Mouse (Mus musculus): ENCODE data around the gene Gm44502. TPM values are rescaled to one million over a fixed set of nuclear protein-coding genes. Genes with fewer than 3 reads are reported as not detected.

Gm44502 gene
- polyA plus RNA-seq, 1 experiment from 2014 or later: 0.35 TPM

DNA sequence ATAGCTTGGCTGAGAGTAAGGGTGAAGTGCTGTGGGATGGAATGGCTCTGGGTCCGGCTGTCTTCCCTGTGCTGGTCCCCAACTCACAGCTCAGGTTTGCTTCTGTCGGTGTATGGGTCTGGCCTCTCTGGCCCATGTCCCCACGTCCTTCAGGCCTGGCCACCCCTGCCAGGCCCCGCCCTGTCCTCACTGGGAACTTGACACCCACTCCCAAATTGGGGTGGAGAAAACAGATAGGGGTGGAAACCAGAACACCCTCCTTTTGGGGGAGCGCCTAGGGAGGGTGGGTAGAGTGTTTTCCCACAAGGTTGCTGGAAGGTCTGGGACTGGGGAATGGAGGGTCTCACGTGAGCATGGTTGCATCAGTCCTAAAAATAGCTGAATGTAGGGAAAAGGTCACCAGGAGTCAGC is 3.8 kb downstream of the Gm44502 start, which contains the start of gene Cpt1b:
Gene Cpt1b (minus strand): TSS at position 153 of the 411 bp plus-strand sequence.
- Histone ChIP-seq H3K4me1 (ENCODE audit: control insufficient read depth, insufficient read depth, low read length) (peaks cover 39% of the 10 kb centered on the region), H3K4me3 (ENCODE audit: low read length) (peak within 1 kb of the TSS; percentile 63), H3K4me2 (ENCODE audit: low read depth, low read length) (peak within 1 kb of the TSS; percentile 67), H3K9ac (ENCODE audit: low read length) (peak within 1 kb of the TSS; percentile 92), H3K27me3 (ENCODE audit: control insufficient read depth, insufficient read depth, low read length) (no peaks in the 10 kb centered on the region), H3K36me3 (ENCODE audit: control insufficient read depth, insufficient read depth) (peaks cover 29% of the 10 kb centered on the region), H3K9me3 (replicated peaks; ENCODE audit: control insufficient read depth, low read length) (no peaks in the 10 kb centered on the region), H3K27ac (ENCODE audit: low read length) (peak within 1 kb of the TSS; percentile 99)
- ATAC-seq (replicated peaks; ENCODE audit: extremely low read depth, insufficient read depth, low FRiP score): peak; percentile 83
- WGBS: 26% methylated on average over 6 of the region's 6 CpGs

DNA sequence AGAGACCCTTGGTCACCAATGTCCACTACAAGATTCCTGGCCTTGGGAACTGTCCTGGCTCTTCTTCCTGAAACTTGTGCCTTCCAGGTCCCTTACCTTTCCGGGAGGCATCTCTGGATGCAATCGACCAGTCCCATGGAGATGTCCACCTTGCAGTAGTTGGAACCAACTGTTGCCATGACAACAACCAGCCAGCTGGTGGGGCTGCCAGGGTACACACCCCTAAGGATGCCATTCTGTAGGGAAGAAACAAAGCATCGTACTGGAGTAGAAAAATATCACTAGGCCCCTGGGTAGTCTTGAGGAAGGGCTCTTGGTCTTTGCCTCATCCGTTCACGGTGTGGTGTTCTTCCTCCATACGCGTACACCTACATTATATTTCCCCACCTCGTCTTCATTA is 4.9 kb downstream of the Gm44502 start:
- peak overlapping the region; percentile 99 for H3K27ac ChIP-seq (ENCODE audit: low read length)
- 68% methylated on average over 8 of the region's 8 CpGs for WGBS

DNA sequence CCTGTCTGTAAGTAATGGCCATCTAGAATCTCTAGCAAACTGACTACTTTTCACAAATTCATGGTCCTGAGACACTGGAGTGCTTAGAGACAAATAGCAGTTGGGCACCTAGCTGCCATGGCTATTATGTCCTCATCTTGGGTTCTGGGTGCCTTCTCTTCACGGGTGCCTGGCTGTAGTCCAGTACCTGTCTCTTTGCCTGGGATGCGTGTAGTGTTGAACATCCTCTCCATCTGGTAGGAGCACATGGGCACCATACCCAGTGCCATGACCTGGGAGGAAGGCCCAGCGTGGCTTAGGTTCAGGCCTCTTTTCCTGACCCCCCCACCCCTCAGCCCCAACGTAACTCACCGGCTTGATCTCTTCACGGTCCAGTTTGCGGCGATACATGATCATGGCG is 7.6 kb downstream of the Gm44502 start:
- Histone ChIP-seq H3K9me3 (replicated peaks; ENCODE audit: control insufficient read depth, low read length) (no peaks in the 10 kb centered on the region), H3K4me2 (ENCODE audit: low read depth, low read length) (no peak overlapping the region), H3K4me1 (ENCODE audit: control insufficient read depth, insufficient read depth, low read length) (peaks cover 27% of the 10 kb centered on the region), H3K36me3 (ENCODE audit: control insufficient read depth, insufficient read depth) (peaks cover 51% of the 10 kb centered on the region), H3K27ac (ENCODE audit: low read length) (no peak overlapping the region), H3K27me3 (ENCODE audit: control insufficient read depth, insufficient read depth, low read length) (no peaks in the 10 kb centered on the region), H3K9ac (ENCODE audit: low read length) (no peak overlapping the region), H3K4me3 (ENCODE audit: low read length) (no peak overlapping the region)
- no peak for ATAC-seq (replicated peaks; ENCODE audit: extremely low read depth, insufficient read depth, low FRiP score)
- WGBS: 94% methylated on average over 9 of the region's 9 CpGs

More for the DNA sequence above, 4.9 kb downstream of the Gm44502 start:
- Histone ChIP-seq H3K4me2 (ENCODE audit: low read depth, low read length) (peak overlapping the region; percentile 67), H3K36me3 (ENCODE audit: control insufficient read depth, insufficient read depth) (peaks cover 39% of the 10 kb centered on the region), H3K9me3 (replicated peaks; ENCODE audit: control insufficient read depth, low read length) (no peaks in the 10 kb centered on the region), H3K27me3 (ENCODE audit: control insufficient read depth, insufficient read depth, low read length) (no peaks in the 10 kb centered on the region), H3K4me1 (ENCODE audit: control insufficient read depth, insufficient read depth, low read length) (peaks cover 35% of the 10 kb centered on the region), H3K9ac (ENCODE audit: low read length) (peak overlapping the region; percentile 92), H3K4me3 (ENCODE audit: low read length) (peak overlapping the region; percentile 63)
- no peak for ATAC-seq (replicated peaks; ENCODE audit: extremely low read depth, insufficient read depth, low FRiP score)

DNA sequence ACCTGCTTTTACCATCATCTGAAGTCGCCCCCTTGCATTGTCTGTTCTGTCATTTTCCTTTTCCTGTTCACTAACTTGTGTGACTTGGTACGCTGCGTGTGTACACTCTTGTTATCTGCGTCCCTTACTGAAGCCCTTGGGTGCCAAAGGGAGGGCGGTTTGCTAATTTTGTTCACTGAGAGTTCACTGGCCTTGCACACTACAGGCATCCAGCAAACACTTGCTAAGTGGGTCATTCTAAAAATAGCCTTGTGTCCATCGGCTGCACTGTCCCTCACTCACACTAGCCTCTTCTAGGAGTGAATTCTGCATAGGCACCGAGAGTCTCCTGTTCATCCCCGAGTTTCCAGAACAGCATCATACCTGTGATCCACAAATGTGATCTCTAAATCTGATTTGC is 14.2 kb downstream of the Gm44502 start:
- peaks cover 11% of the 10 kb centered on the region for H3K4me1 ChIP-seq (ENCODE audit: control insufficient read depth, insufficient read depth, low read length)
- H3K36me3 ChIP-seq (ENCODE audit: control insufficient read depth, insufficient read depth): peaks cover 38% of the 10 kb centered on the region
- no peak overlapping the region for H3K4me3 ChIP-seq (ENCODE audit: low read length)
- peak; percentile 87 for ATAC-seq (replicated peaks; ENCODE audit: extremely low read depth, insufficient read depth, low FRiP score)
- H3K9ac ChIP-seq (ENCODE audit: low read length): peak overlapping the region; percentile 20; the same call in 1 of the 2 replicates
- no peaks in the 10 kb centered on the region for H3K27me3 ChIP-seq (ENCODE audit: control insufficient read depth, insufficient read depth, low read length)
- peak overlapping the region; percentile 46 for H3K4me2 ChIP-seq (ENCODE audit: low read depth, low read length)
- no peaks in the 10 kb centered on the region for H3K9me3 ChIP-seq (replicated peaks; ENCODE audit: control insufficient read depth, low read length)
- WGBS: 42% methylated on average over 8 of the region's 8 CpGs
- peak overlapping the region; percentile 87 for H3K27ac ChIP-seq (ENCODE audit: low read length)

DNA sequence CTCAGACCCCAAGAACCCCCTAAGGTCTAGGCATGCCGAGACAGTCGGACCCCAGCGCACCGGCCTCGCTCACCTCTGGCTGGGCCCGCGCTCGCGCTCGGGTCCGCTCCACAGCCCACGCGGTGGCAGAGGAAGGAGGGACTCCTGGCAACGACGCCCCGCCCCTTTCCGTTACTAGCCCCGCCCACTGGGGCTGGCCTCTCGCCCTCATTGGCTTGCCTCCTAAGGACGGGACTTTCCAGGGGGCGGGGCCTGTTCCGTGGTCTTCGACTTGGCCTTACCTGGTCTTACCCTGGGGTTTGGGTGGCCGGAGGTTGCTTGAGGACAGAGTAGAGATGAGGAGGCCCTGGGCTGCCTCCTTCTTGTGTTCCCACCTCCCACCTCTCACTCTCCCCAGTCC is 19.4 kb downstream of the Gm44502 start, which contains the start of gene Syce3:
Gene Syce3 (minus strand): TSS at position 386 of the 400 bp plus-strand sequence.
- no peak for ATAC-seq (replicated peaks; ENCODE audit: extremely low read depth, insufficient read depth, low FRiP score)
- peaks cover 11% of the 10 kb centered on the region for H3K9me3 ChIP-seq (replicated peaks; ENCODE audit: control insufficient read depth, low read length)
- H3K4me3 ChIP-seq (ENCODE audit: low read length): no peak within 1 kb of the TSS
- no peaks in the 10 kb centered on the region for H3K36me3 ChIP-seq (ENCODE audit: control insufficient read depth, insufficient read depth)
- no peak within 1 kb of the TSS for H3K9ac ChIP-seq (ENCODE audit: low read length)
- H3K4me1 ChIP-seq (ENCODE audit: control insufficient read depth, insufficient read depth, low read length): peaks cover 2% of the 10 kb centered on the region; the same call in 1 of the 2 replicates
- WGBS: 82% methylated on average over 24 of the region's 24 CpGs
- H3K27me3 ChIP-seq (ENCODE audit: control insufficient read depth, insufficient read depth, low read length): no peaks in the 10 kb centered on the region
- no peak within 1 kb of the TSS for H3K27ac ChIP-seq (ENCODE audit: low read length)
- H3K4me2 ChIP-seq (ENCODE audit: low read depth, low read length): no peak within 1 kb of the TSS

DNA sequence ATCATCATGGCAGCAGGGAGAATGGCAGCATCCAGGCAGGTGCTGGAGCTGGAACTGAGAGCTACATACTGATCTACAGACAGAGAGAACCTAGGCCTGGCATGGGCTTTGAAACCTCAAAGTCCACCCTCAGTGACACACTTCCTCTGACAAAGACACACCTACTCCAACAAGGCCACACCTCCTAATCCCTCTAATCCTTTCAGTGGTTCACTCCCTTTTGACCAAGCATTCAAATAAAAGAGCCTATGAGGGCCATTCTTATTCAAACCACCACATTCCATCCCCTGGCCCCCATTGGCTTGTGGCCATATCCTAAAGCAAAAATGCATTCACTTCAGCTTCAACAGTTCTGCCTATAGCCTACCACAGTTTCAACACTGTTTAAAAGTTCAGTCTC is 22.8 kb downstream of the Gm44502 start:
- H3K9ac ChIP-seq (ENCODE audit: low read length): no peak overlapping the region
- H3K4me1 ChIP-seq (ENCODE audit: control insufficient read depth, insufficient read depth, low read length): no peaks in the 10 kb centered on the region
- ATAC-seq (replicated peaks; ENCODE audit: extremely low read depth, insufficient read depth, low FRiP score): no peak
- H3K27me3 ChIP-seq (ENCODE audit: control insufficient read depth, insufficient read depth, low read length): no peaks in the 10 kb centered on the region
- no peak overlapping the region for H3K27ac ChIP-seq (ENCODE audit: low read length)
- H3K36me3 ChIP-seq (ENCODE audit: control insufficient read depth, insufficient read depth): no peaks in the 10 kb centered on the region
- H3K9me3 ChIP-seq (replicated peaks; ENCODE audit: control insufficient read depth, low read length): peaks cover 11% of the 10 kb centered on the region
- H3K4me3 ChIP-seq (ENCODE audit: low read length): no peak overlapping the region
- no peak overlapping the region for H3K4me2 ChIP-seq (ENCODE audit: low read depth, low read length)

DNA sequence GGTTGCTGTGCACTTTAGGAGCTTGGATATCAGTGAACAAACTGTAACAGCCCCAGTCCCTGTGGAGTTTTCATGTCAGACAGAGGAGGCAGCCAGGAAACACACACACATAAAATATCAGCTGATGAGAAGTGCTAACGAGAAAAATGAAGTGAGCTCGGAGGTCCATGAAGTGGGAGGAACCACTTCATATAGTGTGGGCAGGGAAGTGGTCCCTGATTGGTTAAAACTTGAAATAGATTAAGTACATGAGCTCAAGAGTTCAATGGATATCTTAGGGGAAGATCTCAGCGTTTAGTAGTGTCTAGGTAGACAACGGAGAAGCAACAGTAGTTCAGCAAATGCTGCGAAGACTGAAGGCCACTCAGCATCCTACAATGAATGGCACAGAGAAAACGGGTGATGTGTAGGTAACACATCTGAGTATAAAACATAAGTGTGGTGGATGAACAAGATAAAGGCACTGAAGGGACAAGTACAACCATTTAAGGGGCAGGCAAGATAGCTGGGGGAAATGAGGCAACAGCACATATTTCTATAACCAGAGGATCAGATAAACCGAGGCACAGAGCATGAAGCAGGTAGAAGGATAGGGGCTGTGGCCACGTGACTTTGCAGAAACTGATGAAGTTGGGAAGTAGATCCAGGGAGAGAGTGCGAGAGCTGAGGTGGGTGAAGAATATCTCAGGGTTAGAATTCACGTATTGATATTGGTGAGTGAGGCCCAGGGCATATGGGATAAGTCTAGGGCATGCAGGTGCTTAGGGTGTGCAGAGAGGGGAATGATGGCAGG is 24.5 kb downstream of the Gm44502 start:
- no peak overlapping the region for H3K4me2 ChIP-seq (ENCODE audit: low read depth, low read length)
- no peaks in the 10 kb centered on the region for H3K4me1 ChIP-seq (ENCODE audit: control insufficient read depth, insufficient read depth, low read length)
- H3K36me3 ChIP-seq (ENCODE audit: control insufficient read depth, insufficient read depth): no peaks in the 10 kb centered on the region
- no peak overlapping the region for H3K4me3 ChIP-seq (ENCODE audit: low read length)
- peaks cover 11% of the 10 kb centered on the region for H3K9me3 ChIP-seq (replicated peaks; ENCODE audit: control insufficient read depth, low read length)
- H3K9ac ChIP-seq (ENCODE audit: low read length): no peak overlapping the region
- no peaks in the 10 kb centered on the region for H3K27me3 ChIP-seq (ENCODE audit: control insufficient read depth, insufficient read depth, low read length)
- ATAC-seq (replicated peaks; ENCODE audit: extremely low read depth, insufficient read depth, low FRiP score): no peak
- H3K27ac ChIP-seq (ENCODE audit: low read length): no peak overlapping the region
- 71% methylated on average over 10 of the region's 10 CpGs for WGBS

DNA sequence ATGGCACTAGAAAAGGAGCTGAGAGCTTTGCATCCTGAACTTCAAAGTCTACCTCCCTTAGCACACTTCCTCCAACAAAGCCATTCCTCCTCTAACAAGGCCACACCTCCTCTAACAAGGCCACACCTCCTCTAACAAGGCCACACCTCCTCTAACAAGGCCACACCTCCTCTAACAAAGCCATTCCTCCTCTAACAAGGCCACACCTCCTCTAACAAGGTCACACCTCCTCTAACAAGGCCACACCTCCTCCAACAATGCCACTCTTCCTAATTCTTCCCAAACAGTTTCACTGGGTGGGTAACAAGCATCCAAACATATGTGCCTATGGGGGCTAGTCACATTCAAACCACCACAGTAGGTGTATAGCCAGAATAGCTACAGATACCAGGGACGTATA is 27.0 kb downstream of the Gm44502 start:
- no peaks in the 10 kb centered on the region for H3K36me3 ChIP-seq (ENCODE audit: control insufficient read depth, insufficient read depth)
- H3K9ac ChIP-seq (ENCODE audit: low read length): no peak overlapping the region
- H3K9me3 ChIP-seq (replicated peaks; ENCODE audit: control insufficient read depth, low read length): peaks cover 3% of the 10 kb centered on the region
- WGBS: 83% methylated on average over 1 of the region's 1 CpGs
- H3K4me2 ChIP-seq (ENCODE audit: low read depth, low read length): no peak overlapping the region
- H3K4me1 ChIP-seq (ENCODE audit: control insufficient read depth, insufficient read depth, low read length): no peaks in the 10 kb centered on the region
- H3K27me3 ChIP-seq (ENCODE audit: control insufficient read depth, insufficient read depth, low read length): no peaks in the 10 kb centered on the region
- H3K27ac ChIP-seq (ENCODE audit: low read length): no peak overlapping the region
- ATAC-seq (replicated peaks; ENCODE audit: extremely low read depth, insufficient read depth, low FRiP score): no peak
- H3K4me3 ChIP-seq (ENCODE audit: low read length): no peak overlapping the region

DNA sequence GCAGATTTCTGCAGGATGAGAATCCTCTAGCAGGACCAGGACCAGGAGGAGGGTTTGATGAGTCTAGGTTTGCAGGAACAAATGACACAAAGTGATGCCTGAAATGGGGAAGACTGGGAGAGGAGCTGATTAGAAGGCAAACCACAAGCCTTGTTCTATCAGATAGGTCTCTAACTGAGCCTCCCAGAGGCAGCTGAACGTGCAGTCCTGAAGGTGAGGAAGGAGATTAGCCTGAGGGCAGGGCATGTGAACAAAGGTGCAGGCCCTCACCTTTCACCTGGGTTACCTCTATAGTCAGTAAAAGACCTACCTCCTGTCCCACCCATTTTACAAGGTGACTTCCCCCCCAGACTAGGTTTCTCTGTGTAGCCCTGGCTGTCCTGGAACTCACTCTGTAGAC is 29.8 kb downstream of the Gm44502 start:
- no peaks in the 10 kb centered on the region for H3K36me3 ChIP-seq (ENCODE audit: control insufficient read depth, insufficient read depth)
- no peak overlapping the region for H3K4me3 ChIP-seq (ENCODE audit: low read length)
- H3K4me2 ChIP-seq (ENCODE audit: low read depth, low read length): no peak overlapping the region
- no peak overlapping the region for H3K27ac ChIP-seq (ENCODE audit: low read length)
- no peaks in the 10 kb centered on the region for H3K27me3 ChIP-seq (ENCODE audit: control insufficient read depth, insufficient read depth, low read length)
- no peak overlapping the region for H3K9ac ChIP-seq (ENCODE audit: low read length)
- WGBS: 47% methylated on average over 1 of the region's 1 CpGs
- no peaks in the 10 kb centered on the region for H3K9me3 ChIP-seq (replicated peaks; ENCODE audit: control insufficient read depth, low read length)
- H3K4me1 ChIP-seq (ENCODE audit: control insufficient read depth, insufficient read depth, low read length): no peaks in the 10 kb centered on the region
- ATAC-seq (replicated peaks; ENCODE audit: extremely low read depth, insufficient read depth, low FRiP score): no peak
